Mouse (Mus musculus): ENCODE results near the gene Dad1. TPM values are rescaled to one million over a fixed set of nuclear protein-coding genes. Genes with fewer than 3 reads are reported as not detected.
A peak's percentile ranks its signal among the peaks of the same experiment; 100 is the strongest.

Dad1 gene
- polyA plus RNA-seq, 1 experiment: 324 TPM

GRCm38 (mm10) chr14:54191594-54192461 lies 62.1 kb downstream of the Dad1 start:
- H3K4me3 ChIP-seq: no peak overlapping the region
- no peaks in the 10 kb centered on the region for H3K79me2 ChIP-seq (ENCODE audit: control insufficient read depth, insufficient read depth)
- no peaks in the 10 kb centered on the region for H3K27me3 ChIP-seq (ENCODE audit: control insufficient read depth, insufficient read depth, insufficient read length)
- no peak overlapping the region for H3ac ChIP-seq (ENCODE audit: control insufficient read depth, insufficient read length)
- H3K36me3 ChIP-seq (ENCODE audit: control insufficient read depth, insufficient read depth): no peaks in the 10 kb centered on the region
- TF ChIP-seq MYOG (IDR thresholded peaks at IDR 0.05; ENCODE audit: control insufficient read depth in 1 of 3, insufficient read depth in 1 of 3, insufficient read length in 2 of 3, low read depth in 2 of 3) (no peak), CEBPB (IDR thresholded peaks at IDR 0.05; ENCODE audit: insufficient read depth, poor library complexity, severe bottlenecking) (no peak)
- no peak overlapping the region for H3K4me2 ChIP-seq (ENCODE audit: low read depth)

DNA sequence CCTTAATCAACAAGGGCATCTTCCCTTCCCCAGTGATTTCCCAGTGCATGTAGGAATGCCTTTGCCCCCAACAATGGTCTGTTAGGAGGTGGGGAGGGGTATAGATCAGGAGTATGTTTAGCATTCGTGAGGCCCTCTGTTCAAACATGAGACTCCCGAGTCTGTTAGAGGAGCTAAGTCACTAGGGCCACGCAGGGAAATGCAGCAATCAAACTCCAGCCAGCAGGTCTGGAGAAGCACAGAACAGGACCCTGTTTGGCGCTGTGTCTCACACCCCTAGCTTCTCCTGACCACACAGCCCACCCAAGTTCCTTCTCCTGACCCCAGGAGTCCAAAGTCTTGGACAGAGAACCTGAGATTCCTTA lies 62.9 kb downstream of the Dad1 start:
- Histone ChIP-seq H3K36me3 (ENCODE audit: control insufficient read depth, insufficient read depth) (no peaks in the 10 kb centered on the region), H3K79me2 (ENCODE audit: control insufficient read depth, insufficient read depth) (no peaks in the 10 kb centered on the region), H3ac (ENCODE audit: control insufficient read depth, insufficient read length) (no peak overlapping the region), H3K4me2 (ENCODE audit: low read depth) (peak overlapping the region; percentile 48), H3K4me3 (no peak overlapping the region), H3K27me3 (ENCODE audit: control insufficient read depth, insufficient read depth, insufficient read length) (no peaks in the 10 kb centered on the region)
- TF ChIP-seq POLR2A (IDR thresholded peaks at IDR 0.05; ENCODE audit: insufficient read length, low read depth) (no peak), MYOG (IDR thresholded peaks at IDR 0.05; ENCODE audit: control insufficient read depth in 1 of 3, insufficient read depth in 1 of 3, insufficient read length in 2 of 3, low read depth in 2 of 3) (no peak), MYOD1 (IDR thresholded peaks at IDR 0.05; ENCODE audit: control insufficient read depth in 1 of 3, insufficient read length in 2 of 3, low read depth in 2 of 3) (no peak)

DNA sequence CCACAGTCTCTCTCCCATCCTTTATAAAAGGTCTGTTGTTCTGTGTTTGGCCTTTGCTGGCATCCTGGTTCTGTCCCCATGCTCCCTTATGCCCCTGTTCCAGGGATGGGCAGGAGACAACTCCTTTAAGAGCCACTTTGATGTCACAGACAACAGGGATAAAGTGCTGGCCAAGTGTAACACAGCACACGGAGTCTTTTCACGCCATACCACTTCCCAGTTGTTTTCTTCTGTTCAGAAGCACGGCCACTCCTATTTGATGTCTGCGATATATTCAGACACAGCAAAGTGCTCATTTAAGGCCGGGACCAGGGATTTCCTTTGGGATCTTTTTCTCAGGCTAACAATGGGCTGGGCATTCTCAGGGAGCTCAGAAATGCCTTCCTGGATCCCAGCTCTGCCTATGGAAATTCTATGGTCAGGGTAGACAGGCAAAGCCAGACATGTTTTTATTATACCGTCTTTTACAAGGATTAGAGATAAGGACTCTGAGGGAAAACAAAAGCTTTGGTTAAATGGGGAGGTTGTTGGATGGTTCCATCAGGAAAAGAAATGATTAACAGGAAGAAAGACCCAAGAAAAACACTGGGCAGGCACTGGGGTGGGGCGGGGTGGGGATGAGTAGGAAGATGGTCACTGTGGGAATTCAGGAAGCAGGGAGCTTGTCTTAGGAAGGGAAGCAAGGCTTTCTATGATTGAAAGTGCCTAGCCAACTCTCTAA lies 63.4 kb downstream of the Dad1 start:
- Histone ChIP-seq H3K4me3 (no peak overlapping the region), H3K4me2 (ENCODE audit: low read depth) (peak overlapping the region; percentile 48)

DNA sequence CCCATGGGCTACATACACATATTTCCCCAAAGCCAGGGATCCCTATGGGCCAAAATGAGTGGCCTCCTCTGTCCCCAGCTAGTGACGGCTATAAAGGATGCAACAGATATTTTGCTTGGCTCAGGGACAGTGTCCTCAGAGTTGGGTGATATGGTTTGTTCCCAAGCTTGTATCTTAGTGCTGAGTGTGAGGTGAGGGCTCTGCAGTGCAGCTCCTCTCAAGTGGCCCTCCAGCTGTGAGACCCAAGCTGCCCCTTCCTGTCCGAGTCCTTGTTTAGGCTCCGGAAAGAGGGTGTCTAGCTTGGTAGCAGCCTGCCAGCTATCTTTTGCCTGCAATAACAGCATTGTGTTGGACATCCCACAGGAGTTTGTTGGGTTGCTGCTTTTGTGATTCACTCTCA lies 64.6 kb downstream of the Dad1 start:
- H3K27me3 ChIP-seq (ENCODE audit: control insufficient read depth, insufficient read depth, insufficient read length): no peaks in the 10 kb centered on the region
- no peak overlapping the region for H3K4me3 ChIP-seq
- no peak overlapping the region for H3K4me2 ChIP-seq (ENCODE audit: low read depth)
- TF ChIP-seq USF1 (IDR thresholded peaks at IDR 0.05; ENCODE audit: low read depth) (no peak), MYOD1 (IDR thresholded peaks at IDR 0.05; ENCODE audit: control insufficient read depth in 1 of 3, insufficient read length in 2 of 3, low read depth in 2 of 3) (no peak)
- H3ac ChIP-seq (ENCODE audit: control insufficient read depth, insufficient read length): no peak overlapping the region
- no peaks in the 10 kb centered on the region for H3K79me2 ChIP-seq (ENCODE audit: control insufficient read depth, insufficient read depth)
- no peaks in the 10 kb centered on the region for H3K36me3 ChIP-seq (ENCODE audit: control insufficient read depth, insufficient read depth)

More for the DNA sequence above, 63.4 kb downstream of the Dad1 start:
- Histone ChIP-seq H3K27me3 (ENCODE audit: control insufficient read depth, insufficient read depth, insufficient read length) (no peaks in the 10 kb centered on the region), H3K79me2 (ENCODE audit: control insufficient read depth, insufficient read depth) (no peaks in the 10 kb centered on the region), H3ac (ENCODE audit: control insufficient read depth, insufficient read length) (no peak overlapping the region), H3K36me3 (ENCODE audit: control insufficient read depth, insufficient read depth) (no peaks in the 10 kb centered on the region)
- TF ChIP-seq SRF (IDR thresholded peaks at IDR 0.05; ENCODE audit: control insufficient read depth, insufficient read length, low read depth) (no peak), MYOD1 (IDR thresholded peaks at IDR 0.05; ENCODE audit: control insufficient read depth in 1 of 3, insufficient read length in 2 of 3, low read depth in 2 of 3) (no peak), USF1 (IDR thresholded peaks at IDR 0.05; ENCODE audit: low read depth) (no peak), E2F4 (IDR thresholded peaks at IDR 0.05; ENCODE audit: insufficient read depth) (no peak), CEBPB (IDR thresholded peaks at IDR 0.05; ENCODE audit: insufficient read depth, poor library complexity, severe bottlenecking) (no peak), TCF12 (IDR thresholded peaks at IDR 0.05; ENCODE audit: insufficient read depth, poor library complexity, severe bottlenecking) (no peak), TCF3 (IDR thresholded peaks at IDR 0.05; ENCODE audit: insufficient read length, low read depth) (no peak), MAX (IDR thresholded peaks at IDR 0.05; ENCODE audit: low read depth) (no peak), POLR2AphosphoS2 (IDR thresholded peaks at IDR 0.05; ENCODE audit: insufficient read length, low read depth) (no peak), MYOG (IDR thresholded peaks at IDR 0.05; ENCODE audit: control insufficient read depth in 1 of 3, insufficient read depth in 1 of 3, insufficient read length in 2 of 3, low read depth in 2 of 3) (no peak), REST (IDR thresholded peaks at IDR 0.05; ENCODE audit: insufficient read depth, insufficient read length) (no peak), POLR2A (IDR thresholded peaks at IDR 0.05; ENCODE audit: insufficient read length, low read depth) (no peak)

DNA sequence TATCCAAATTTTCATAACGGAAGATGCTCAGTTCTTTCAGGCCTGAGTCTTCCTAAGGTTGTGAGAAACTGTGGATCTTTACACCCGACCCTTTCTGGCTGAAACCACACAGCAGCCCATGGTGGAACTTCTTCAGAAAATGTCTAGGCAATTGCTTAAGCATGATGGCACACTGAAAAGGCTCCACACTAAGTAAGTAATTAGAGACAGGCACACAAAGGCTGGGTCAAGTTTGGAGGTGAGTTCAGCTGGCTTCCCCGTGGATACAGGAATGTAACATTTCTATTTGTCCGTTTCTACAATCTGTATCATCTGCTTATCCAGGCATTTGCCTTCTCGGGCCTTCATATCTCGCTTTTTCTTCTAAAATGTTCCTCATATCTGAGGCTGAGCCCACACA lies 66.7 kb downstream of the Dad1 start:
- TF ChIP-seq MAX (IDR thresholded peaks at IDR 0.05; ENCODE audit: low read depth) (no peak), E2F4 (IDR thresholded peaks at IDR 0.05; ENCODE audit: insufficient read depth) (no peak), USF1 (IDR thresholded peaks at IDR 0.05; ENCODE audit: low read depth) (no peak), POLR2AphosphoS2 (IDR thresholded peaks at IDR 0.05; ENCODE audit: insufficient read length, low read depth) (no peak), TCF3 (IDR thresholded peaks at IDR 0.05; ENCODE audit: insufficient read length, low read depth) (no peak), CEBPB (IDR thresholded peaks at IDR 0.05; ENCODE audit: insufficient read depth, poor library complexity, severe bottlenecking) (no peak), POLR2A (IDR thresholded peaks at IDR 0.05; ENCODE audit: insufficient read length, low read depth) (no peak), MYOG (IDR thresholded peaks at IDR 0.05; ENCODE audit: control insufficient read depth in 1 of 3, insufficient read depth in 1 of 3, insufficient read length in 2 of 3, low read depth in 2 of 3) (no peak), REST (IDR thresholded peaks at IDR 0.05; ENCODE audit: insufficient read depth, insufficient read length) (no peak), MYOD1 (IDR thresholded peaks at IDR 0.05; ENCODE audit: control insufficient read depth in 1 of 3, insufficient read length in 2 of 3, low read depth in 2 of 3) (no peak), SRF (IDR thresholded peaks at IDR 0.05; ENCODE audit: control insufficient read depth, insufficient read length, low read depth) (no peak), TCF12 (IDR thresholded peaks at IDR 0.05; ENCODE audit: insufficient read depth, poor library complexity, severe bottlenecking) (no peak)
- H3K79me2 ChIP-seq (ENCODE audit: control insufficient read depth, insufficient read depth): no peaks in the 10 kb centered on the region
- H3K4me3 ChIP-seq: no peak overlapping the region
- H3K36me3 ChIP-seq (ENCODE audit: control insufficient read depth, insufficient read depth): no peaks in the 10 kb centered on the region
- no peak overlapping the region for H3ac ChIP-seq (ENCODE audit: control insufficient read depth, insufficient read length)
- no peaks in the 10 kb centered on the region for H3K27me3 ChIP-seq (ENCODE audit: control insufficient read depth, insufficient read depth, insufficient read length)
- peak overlapping the region; percentile 90 for H3K4me2 ChIP-seq (ENCODE audit: low read depth)

Other genes with a start within 250 kb of the Dad1 start
- 65.9 TPM for gene Abhd4, start 84 bp upstream of the Dad1 start, polyA plus RNA-seq (2012; fragmentation: generic; extraction: Trizol)
- not detected for gene Olfr49, start 30.8 kb upstream of the Dad1 start, polyA plus RNA-seq (2012; fragmentation: generic; extraction: Trizol)
- 68.6 TPM for gene Oxa1l, start 106.7 kb upstream of the Dad1 start, polyA plus RNA-seq (2012; fragmentation: generic; extraction: Trizol)
- gene Slc7a7, start 163.7 kb upstream of the Dad1 start, polyA plus RNA-seq (2012; fragmentation: generic; extraction: Trizol): 6.8 TPM
- 483 TPM for gene Mrpl52, start 172.8 kb upstream of the Dad1 start, polyA plus RNA-seq (2012; fragmentation: generic; extraction: Trizol)
- gene Mmp14, start 177.5 kb upstream of the Dad1 start, polyA plus RNA-seq (2012; fragmentation: generic; extraction: Trizol): 108 TPM
- 81.8 TPM for gene Lrp10, start 210.0 kb upstream of the Dad1 start, polyA plus RNA-seq (2012; fragmentation: generic; extraction: Trizol)
- gene Rem2, start 222.0 kb upstream of the Dad1 start, polyA plus RNA-seq (2012; fragmentation: generic; extraction: Trizol): 0.20 TPM